Mouse (Mus musculus) liver, embryonic 14.5 days (tissue): ENCODE data around the gene Pepd.

Experiments used
- CTCF ChIP-seq: IDR thresholded peaks from 2 replicates; pipeline ENCODE4 v1.5.1; 2016; ENCODE audit warnings: antibody characterized with exemption, low read depth, control low read depth
- EP300 ChIP-seq: IDR thresholded peaks from 2 replicates; pipeline ENCODE4 v1.6.1; 2016; ENCODE audit warnings: antibody characterized with exemption, low read depth

DNA sequence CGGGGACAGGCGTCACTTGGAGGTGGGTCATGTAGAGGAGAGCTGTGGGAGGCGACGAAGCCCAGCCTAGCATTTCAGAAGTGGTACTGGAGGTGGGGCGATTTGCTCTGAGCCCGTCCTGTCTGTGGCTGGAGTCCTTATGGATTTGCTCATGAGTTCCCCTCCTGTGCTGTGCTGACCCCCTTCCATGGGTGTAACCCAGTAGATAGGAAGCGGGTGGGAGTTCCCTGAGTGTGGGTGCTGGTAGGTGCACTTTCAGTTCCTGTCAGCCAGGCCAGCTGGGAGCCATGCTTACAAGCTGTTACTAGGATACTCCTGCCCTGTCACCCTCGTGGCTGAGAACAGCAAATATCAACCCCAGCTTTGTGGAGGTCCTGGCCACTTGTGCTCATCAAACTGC is 6.2 kb downstream of the Pepd start:
- no peak for TF ChIP-seq CTCF
- no peak for TF ChIP-seq EP300
